Mouse (Mus musculus) heart, postnatal 10 days (tissue): ENCODE measurements around the gene Pgr. TPM values are rescaled to one million over a fixed set of nuclear protein-coding genes. Genes with fewer than 3 reads are reported as not detected.

Experiments
- total RNA-seq, 2 experiments: library from RNA; stranded (reverse); gene quantifications; 2 replicates each; pipeline ENCODE4 v1.2.3; 2021

The Pgr gene
- total RNA-seq, 2 experiments from 2014 or later: 0.05 TPM; not detected in 1

Other genes starting within 250 kb of the Pgr start
- not detected for gene Gm16485, start 72.0 kb downstream of the Pgr start, total RNA-seq